Mouse (Mus musculus) heart, postnatal 0 days (tissue): ENCODE results near the gene Fgfr2.

ENCODE experiments used
- CTCF ChIP-seq: IDR thresholded peaks from 2 replicates; pipeline ENCODE4 v1.5.1; 2016; ENCODE audit warnings: antibody characterized with exemption, control low read depth, low read depth
- EP300 ChIP-seq: IDR thresholded peaks from 2 replicates; pipeline ENCODE4 v1.6.1; 2016; ENCODE audit warnings: antibody characterized with exemption, low read depth

DNA sequence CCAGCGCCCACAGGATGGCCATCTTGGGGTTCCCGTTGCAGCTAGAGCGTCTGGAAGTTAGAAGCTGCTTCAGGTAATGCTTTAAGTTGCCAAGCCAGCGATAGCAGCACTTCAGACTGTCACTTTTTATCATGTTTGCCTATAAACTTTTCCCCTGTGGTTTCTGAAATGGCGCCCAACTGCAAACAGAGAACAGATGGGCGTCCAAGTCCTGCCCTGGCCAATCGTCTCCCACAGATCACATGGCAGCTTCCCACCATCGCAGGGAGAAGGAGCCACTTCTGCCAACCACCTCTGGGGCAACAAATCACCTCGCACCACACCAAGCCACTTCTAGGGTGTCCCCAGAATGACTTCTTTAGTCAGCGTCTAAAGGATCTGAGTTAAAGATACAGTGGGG, 2875.3 kb downstream of the Fgfr2 start:
- no peak for TF ChIP-seq EP300
- no peak for TF ChIP-seq CTCF
